ENCODE assay signal across 8 mouse cellular contexts in genomic region chr6:33126574-33126973, GRCm38 (mm10).
DNase-seq lines count a peak whose midpoint lies in the region; ATAC-seq lines count a peak whose summit lies in the region.

No protein-coding gene starts in this region.

- no peaks in the 10 kb centered on the region for H3K36me3 ChIP-seq in forebrain, embryonic 10.5 days (replicated peaks)
- H3K36me3 ChIP-seq in forebrain, embryonic 16.5 days (ENCODE audit: control insufficient read depth, insufficient read depth): no peaks in the 10 kb centered on the region
- no peaks in the 10 kb centered on the region for H3K36me3 ChIP-seq in forebrain, embryonic 12.5 days (replicated peaks)
- H3K36me3 ChIP-seq in hindbrain, embryonic 13.5 days: no peaks in the 10 kb centered on the region

- no peaks in the 10 kb centered on the region for H3K9me3 ChIP-seq in forebrain, embryonic 10.5 days
- no peaks in the 10 kb centered on the region for H3K9me3 ChIP-seq in forebrain, embryonic 16.5 days (ENCODE audit: control insufficient read depth, low read length)
- H3K9me3 ChIP-seq in forebrain, embryonic 12.5 days: no peaks in the 10 kb centered on the region
- H3K9me3 ChIP-seq in hindbrain, embryonic 13.5 days: no peaks in the 10 kb centered on the region

- H3K4me1 ChIP-seq in forebrain, embryonic 10.5 days: no peaks in the 10 kb centered on the region
- 0 out of 2 replicates have a peak, but pooled peaks cover 4% of the 10 kb centered on the region for H3K4me1 ChIP-seq in forebrain, embryonic 16.5 days (replicated peaks; ENCODE audit: control insufficient read depth, insufficient read depth, low read length)
- no peaks in the 10 kb centered on the region for H3K4me1 ChIP-seq in forebrain, embryonic 12.5 days
- peaks cover 3% of the 10 kb centered on the region; the same call in 1 of the 2 replicates for H3K4me1 ChIP-seq in hindbrain, embryonic 13.5 days (replicated peaks)

- WGBS in forebrain, embryonic 10.5 days: 5% methylated on average over 8 of the region's 8 CpGs
- 11% methylated on average over 8 of the region's 8 CpGs for WGBS in forebrain, embryonic 16.5 days
- WGBS in forebrain, embryonic 12.5 days: 6% methylated on average over 8 of the region's 8 CpGs
- WGBS in hindbrain, embryonic 13.5 days: 8% methylated on average over 8 of the region's 8 CpGs

- no peak overlapping the region for H3K4me2 ChIP-seq in forebrain, embryonic 16.5 days (ENCODE audit: low read length)
- H3K4me2 ChIP-seq in forebrain, embryonic 12.5 days: no peak overlapping the region
- H3K4me2 ChIP-seq in hindbrain, embryonic 13.5 days: no peak overlapping the region; the same call in 1 of the 2 replicates

- no peak overlapping the region for H3K27ac ChIP-seq in forebrain, embryonic 10.5 days
- no peak overlapping the region for H3K27ac ChIP-seq in forebrain, embryonic 16.5 days (ENCODE audit: low read length)
- no peak overlapping the region for H3K27ac ChIP-seq in forebrain, embryonic 12.5 days
- H3K27ac ChIP-seq in hindbrain, embryonic 13.5 days: no peak overlapping the region

- ATAC-seq in forebrain, embryonic 16.5 days: no peak
- 0 out of 2 replicates have a peak, but pooled peaks have one; percentile 36 for ATAC-seq in forebrain, embryonic 12.5 days (ENCODE audit: low FRiP score)
- 0 out of 2 replicates have a peak, but pooled peaks have one; percentile 59 for ATAC-seq in hindbrain, embryonic 13.5 days (ENCODE audit: low FRiP score)

- no peaks in the 10 kb centered on the region for H3K27me3 ChIP-seq in forebrain, embryonic 10.5 days (ENCODE audit: poor library complexity, severe bottlenecking)
- no peaks in the 10 kb centered on the region for H3K27me3 ChIP-seq in forebrain, embryonic 16.5 days (replicated peaks; ENCODE audit: control insufficient read depth, insufficient read depth, low read length)
- no peaks in the 10 kb centered on the region for H3K27me3 ChIP-seq in forebrain, embryonic 12.5 days
- H3K27me3 ChIP-seq in hindbrain, embryonic 13.5 days: no peaks in the 10 kb centered on the region

- intact Hi-C loops in left cerebral cortex, postnatal 14 days (cut with DNase I): no loop called here

- H3K4me3 ChIP-seq in forebrain, embryonic 10.5 days: no peak overlapping the region
- no peak overlapping the region for H3K4me3 ChIP-seq in forebrain, embryonic 16.5 days (replicated peaks; ENCODE audit: low read length)
- H3K4me3 ChIP-seq in forebrain, embryonic 12.5 days (replicated peaks): no peak overlapping the region
- H3K4me3 ChIP-seq in hindbrain, embryonic 13.5 days: no peak overlapping the region

- no peak overlapping the region for H3K9ac ChIP-seq in forebrain, embryonic 16.5 days (replicated peaks; ENCODE audit: low read depth, low read length)
- no peak overlapping the region for H3K9ac ChIP-seq in forebrain, embryonic 12.5 days
- no peak overlapping the region for H3K9ac ChIP-seq in hindbrain, embryonic 13.5 days

- peak; percentile 75 for DNase-seq in forebrain, embryonic 10.5 days (ENCODE audit: extremely low spot score, low spot score)
- peak; percentile 77 for DNase-seq in brain, adult 2 months (ENCODE audit: low read depth, low spot score)
- peak; percentile 50 to 61 for DNase-seq in left cerebral cortex, postnatal 14 days (ENCODE audit: low spot score in 2 of 2)
- DNase-seq in naive thymus-derived CD4-positive, alpha-beta T cell, adult 2 months (ENCODE audit: low read depth): peak; percentile 45
- DNase-seq in telencephalon, adult 2 months (ENCODE audit: low read depth, low spot score): peak; percentile 10

Comparison
In these comparisons a context has a peak if more than half of its experiments do, and no peak if none do; other contexts are left out.
1. DNase-seq: peak in every context shown above with its lines; median percentile 77 in brain, adult 2 months; 75 in forebrain, embryonic 10.5 days; 56 in left cerebral cortex, postnatal 14 days; 45 in naive thymus-derived CD4-positive, alpha-beta T cell, adult 2 months; 10 in telencephalon, adult 2 months.